Mouse (Mus musculus): ENCODE measurements around the gene Ppp6c. TPM values are rescaled to one million over a fixed set of nuclear protein-coding genes. Genes with fewer than 3 reads are reported as not detected.

Ppp6c gene
- polyA plus RNA-seq, 1 experiment from 2014 or later, result 70.7 TPM

DNA sequence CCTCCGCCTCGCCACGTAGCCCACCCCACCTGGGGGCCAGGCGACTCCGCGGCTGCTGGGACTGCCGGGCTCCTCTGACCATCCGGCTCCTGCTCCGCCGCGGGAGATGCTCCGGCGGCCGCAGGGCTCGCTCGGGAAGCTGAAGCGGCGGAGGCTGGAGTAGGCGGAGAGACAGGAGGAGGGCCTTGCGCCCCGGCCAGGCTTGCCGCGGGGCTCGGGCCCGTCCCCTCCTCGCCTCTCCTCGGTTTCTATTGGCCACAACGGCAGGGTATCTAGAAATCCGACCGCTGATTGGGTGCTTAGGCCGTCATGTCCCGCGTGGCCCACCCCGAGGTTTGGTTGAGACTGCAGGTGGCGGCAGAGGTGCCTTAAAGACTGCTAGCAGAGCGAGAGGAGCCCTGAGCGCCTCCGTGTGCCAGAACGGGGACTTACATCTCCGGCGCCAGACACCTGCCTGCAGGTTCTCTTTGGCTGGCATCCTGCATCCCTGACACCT lies 35.6 kb downstream of the Ppp6c start, which contains the start of gene Scai:
Scai (minus strand) TSS at position 174 of the 496 bp plus-strand sequence.
- H3K27ac ChIP-seq (ENCODE audit: low read length), result peak within 1 kb of the TSS; percentile 87
- H3K9ac ChIP-seq (replicated peaks; ENCODE audit: low read depth), result peak within 1 kb of the TSS; percentile 64
- H3K4me3 ChIP-seq (ENCODE audit: low read depth, low read length), result peak within 1 kb of the TSS; percentile 91
- TF ChIP-seq CTCF (IDR thresholded peaks at IDR 0.05), result peak; percentile 97
- TF ChIP-seq EP300 (IDR thresholded peaks at IDR 0.05), result no peak
- H3K27me3 ChIP-seq (replicated peaks; ENCODE audit: insufficient read depth, low read length), result no peaks in the 10 kb centered on the region
- DNase-seq (ENCODE audit: low spot score) (peak; percentile 99), ATAC-seq (peak; percentile 100)
- no peaks in the 10 kb centered on the region for H3K9me3 ChIP-seq (ENCODE audit: low read length)
- no peaks in the 10 kb centered on the region for H3K36me3 ChIP-seq (ENCODE audit: insufficient read depth, low read length)
- 2% methylated on average over 31 of the region's 41 CpGs for WGBS
- peak within 1 kb of the TSS; percentile 95 for H3K4me2 ChIP-seq (replicated peaks; ENCODE audit: low read depth, low read length)
- H3K4me1 ChIP-seq (ENCODE audit: insufficient read depth, low read depth, low read length), result peaks cover 4% of the 10 kb centered on the region; the same call in 1 of the 2 replicates

DNA sequence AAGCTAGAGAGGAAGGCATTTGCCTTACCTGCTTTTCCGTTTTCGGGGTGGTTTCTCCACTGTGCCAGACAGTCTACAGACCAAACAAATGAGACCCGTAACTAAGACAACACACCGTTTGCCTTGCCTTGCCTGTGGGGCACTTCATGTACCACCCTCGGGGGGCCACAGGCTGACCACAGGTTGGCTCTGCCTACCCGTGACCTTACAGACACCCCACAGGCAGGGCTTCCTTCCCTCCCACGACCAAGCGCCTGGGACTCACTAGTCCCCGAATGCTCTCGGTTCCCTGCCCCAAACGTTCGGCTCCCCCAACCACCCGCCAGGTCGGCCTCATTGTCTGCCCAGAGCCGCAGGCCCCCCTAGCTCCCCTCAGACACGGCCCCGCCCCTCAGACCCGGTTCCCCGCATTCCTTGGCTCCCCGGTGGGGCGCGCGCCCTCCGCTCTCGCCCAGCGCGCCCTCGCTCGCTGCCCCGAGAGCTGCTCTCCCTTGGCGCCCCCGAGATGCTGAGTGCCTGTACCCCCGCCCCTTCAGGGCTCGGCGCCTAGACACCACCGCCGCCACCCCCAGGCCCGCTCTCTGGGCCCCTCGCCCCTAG lies 36.2 kb downstream of the Ppp6c start:
- TF ChIP-seq EP300 (IDR thresholded peaks at IDR 0.05) (no peak), CTCF (IDR thresholded peaks at IDR 0.05) (no peak)
- H3K4me2 ChIP-seq (replicated peaks; ENCODE audit: low read depth, low read length), result peak overlapping the region; percentile 95
- DNase-seq (ENCODE audit: low spot score), result no peak
- peak overlapping the region; percentile 91 for H3K4me3 ChIP-seq (ENCODE audit: low read depth, low read length)
- no peaks in the 10 kb centered on the region for H3K36me3 ChIP-seq (ENCODE audit: insufficient read depth, low read length)
- H3K27me3 ChIP-seq (replicated peaks; ENCODE audit: insufficient read depth, low read length), result no peaks in the 10 kb centered on the region
- WGBS, result 5% methylated on average over 35 of the region's 39 CpGs
- H3K27ac ChIP-seq (ENCODE audit: low read length), result peak overlapping the region; percentile 87
- peak; percentile 56 for ATAC-seq
- H3K9me3 ChIP-seq (ENCODE audit: low read length), result no peaks in the 10 kb centered on the region
- H3K4me1 ChIP-seq (ENCODE audit: insufficient read depth, low read depth, low read length), result peaks cover 4% of the 10 kb centered on the region; the same call in 1 of the 2 replicates
- peak overlapping the region; percentile 64 for H3K9ac ChIP-seq (replicated peaks; ENCODE audit: low read depth)

DNA sequence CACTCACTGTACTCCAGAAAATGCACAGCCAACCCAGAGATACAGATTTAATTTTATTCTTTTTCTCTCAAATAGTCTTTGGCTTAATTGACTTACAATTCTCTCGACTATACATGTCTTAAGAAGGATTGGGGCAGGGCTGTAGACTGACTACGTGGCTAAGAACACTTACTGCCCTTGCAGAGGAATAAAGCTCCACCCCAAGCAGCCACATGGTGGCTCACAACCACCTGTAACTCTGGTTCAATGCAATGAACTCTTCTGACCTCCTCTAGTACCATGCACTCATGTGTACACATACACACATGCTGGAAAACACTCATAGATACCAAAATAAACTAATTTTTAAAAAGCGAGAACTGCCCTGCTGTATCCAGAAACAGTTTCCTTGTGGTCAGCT lies 40.3 kb downstream of the Ppp6c start:
- no peaks in the 10 kb centered on the region for H3K36me3 ChIP-seq (ENCODE audit: insufficient read depth, low read length)
- peaks cover 4% of the 10 kb centered on the region; the same call in 1 of the 2 replicates for H3K4me1 ChIP-seq (ENCODE audit: insufficient read depth, low read depth, low read length)
- ATAC-seq (no peak), DNase-seq (ENCODE audit: low spot score) (no peak)
- 68% methylated on average over 3 of the region's 3 CpGs for WGBS
- no peaks in the 10 kb centered on the region for H3K27me3 ChIP-seq (replicated peaks; ENCODE audit: insufficient read depth, low read length)
- H3K4me3 ChIP-seq (ENCODE audit: low read depth, low read length), result no peak overlapping the region
- no peak overlapping the region for H3K9ac ChIP-seq (replicated peaks; ENCODE audit: low read depth)
- H3K9me3 ChIP-seq (ENCODE audit: low read length), result no peaks in the 10 kb centered on the region
- H3K4me2 ChIP-seq (replicated peaks; ENCODE audit: low read depth, low read length), result no peak overlapping the region
- TF ChIP-seq EP300 (IDR thresholded peaks at IDR 0.05) (no peak), CTCF (IDR thresholded peaks at IDR 0.05) (no peak)
- H3K27ac ChIP-seq (ENCODE audit: low read length), result no peak overlapping the region

DNA sequence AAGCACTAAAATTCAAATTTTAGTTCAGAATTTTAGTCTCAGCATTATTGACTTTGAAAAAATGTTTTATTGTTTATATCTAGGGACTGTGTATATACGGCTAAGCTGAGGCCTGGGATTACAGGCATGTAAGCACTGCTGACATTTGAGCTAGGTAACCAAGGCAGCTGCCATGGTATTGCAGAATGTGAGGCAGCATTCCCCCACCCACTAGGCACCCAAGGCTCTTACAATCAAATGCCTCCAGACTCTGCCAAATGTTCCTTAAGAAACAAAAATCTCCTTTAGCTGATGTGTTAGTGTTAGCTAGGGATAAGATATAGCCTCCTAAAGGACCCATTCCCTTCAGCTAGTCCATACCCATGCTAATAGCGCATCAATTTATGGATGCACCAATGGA lies 42.7 kb downstream of the Ppp6c start:
- ATAC-seq (no peak), DNase-seq (ENCODE audit: low spot score) (no peak)
- TF ChIP-seq EP300 (IDR thresholded peaks at IDR 0.05) (no peak), CTCF (IDR thresholded peaks at IDR 0.05) (no peak)
- WGBS, result 84% methylated on average over 2 of the region's 2 CpGs
- Histone ChIP-seq H3K27me3 (replicated peaks; ENCODE audit: insufficient read depth, low read length) (no peaks in the 10 kb centered on the region), H3K36me3 (ENCODE audit: insufficient read depth, low read length) (no peaks in the 10 kb centered on the region), H3K4me3 (ENCODE audit: low read depth, low read length) (no peak overlapping the region), H3K27ac (ENCODE audit: low read length) (no peak overlapping the region), H3K4me2 (replicated peaks; ENCODE audit: low read depth, low read length) (no peak overlapping the region), H3K4me1 (ENCODE audit: insufficient read depth, low read depth, low read length) (no peaks in the 10 kb centered on the region), H3K9me3 (ENCODE audit: low read length) (no peaks in the 10 kb centered on the region), H3K9ac (replicated peaks; ENCODE audit: low read depth) (no peak overlapping the region)

DNA sequence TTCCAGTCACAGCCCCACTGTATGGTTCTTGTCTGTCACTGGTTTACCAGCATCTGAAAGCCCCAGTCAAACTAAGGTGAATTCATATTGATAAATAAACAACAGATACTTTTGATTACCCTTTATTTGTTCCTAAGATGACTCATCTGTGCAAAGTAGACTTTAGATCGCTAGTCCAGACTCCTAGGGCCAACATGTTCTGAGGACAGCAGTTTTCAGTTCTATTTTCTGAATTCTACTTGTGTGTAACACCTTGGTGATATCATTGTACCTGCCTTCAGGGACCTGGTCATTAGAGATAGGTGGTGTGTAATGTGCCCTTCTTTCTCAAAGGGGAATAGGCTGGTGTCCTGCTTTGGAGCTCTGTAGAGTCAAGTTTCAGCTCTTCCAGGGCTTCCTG lies 65.3 kb downstream of the Ppp6c start:
- H3K9me3 ChIP-seq (ENCODE audit: low read length), result no peaks in the 10 kb centered on the region
- no peaks in the 10 kb centered on the region for H3K27me3 ChIP-seq (replicated peaks; ENCODE audit: insufficient read depth, low read length)
- no peaks in the 10 kb centered on the region for H3K36me3 ChIP-seq (ENCODE audit: insufficient read depth, low read length)
- H3K27ac ChIP-seq (ENCODE audit: low read length), result no peak overlapping the region
- no peaks in the 10 kb centered on the region for H3K4me1 ChIP-seq (ENCODE audit: insufficient read depth, low read depth, low read length)
- 74% methylated on average over 1 of the region's 1 CpGs for WGBS
- H3K4me3 ChIP-seq (ENCODE audit: low read depth, low read length), result no peak overlapping the region
- DNase-seq (ENCODE audit: low spot score) (no peak), ATAC-seq (no peak)
- H3K9ac ChIP-seq (replicated peaks; ENCODE audit: low read depth), result no peak overlapping the region
- TF ChIP-seq EP300 (IDR thresholded peaks at IDR 0.05), result no peak
- TF ChIP-seq CTCF (IDR thresholded peaks at IDR 0.05), result no peak
- no peak overlapping the region for H3K4me2 ChIP-seq (replicated peaks; ENCODE audit: low read depth, low read length)

DNA sequence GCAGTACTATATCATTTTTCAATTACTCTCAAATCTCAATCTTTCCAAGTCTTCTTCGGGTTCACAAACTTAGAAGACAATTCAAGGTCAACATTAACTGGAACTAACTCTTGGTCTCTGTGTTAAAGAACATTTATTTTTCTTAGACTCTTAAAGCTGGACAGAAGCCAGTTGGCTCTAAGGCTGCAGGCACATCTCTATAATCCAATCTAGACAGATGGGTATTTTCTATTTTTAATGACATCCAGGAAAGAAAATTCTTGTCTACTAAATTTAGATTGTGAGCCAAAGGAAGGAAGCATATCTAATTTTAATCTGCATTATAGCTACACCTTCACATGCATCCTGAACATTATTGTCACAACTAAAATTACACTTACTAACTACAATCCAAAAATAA lies 68.3 kb downstream of the Ppp6c start:
- no peak for ATAC-seq
- DNase-seq (ENCODE audit: low spot score), result no peak
- no peak overlapping the region for H3K4me2 ChIP-seq (replicated peaks; ENCODE audit: low read depth, low read length)
- TF ChIP-seq EP300 (IDR thresholded peaks at IDR 0.05), result no peak
- no peak for TF ChIP-seq CTCF (IDR thresholded peaks at IDR 0.05)
- H3K4me3 ChIP-seq (ENCODE audit: low read depth, low read length), result no peak overlapping the region
- no peaks in the 10 kb centered on the region for H3K9me3 ChIP-seq (ENCODE audit: low read length)
- 34% methylated on average over 1 of the region's 1 CpGs for WGBS
- H3K36me3 ChIP-seq (ENCODE audit: insufficient read depth, low read length), result no peaks in the 10 kb centered on the region
- no peaks in the 10 kb centered on the region for H3K27me3 ChIP-seq (replicated peaks; ENCODE audit: insufficient read depth, low read length)
- H3K4me1 ChIP-seq (ENCODE audit: insufficient read depth, low read depth, low read length), result no peaks in the 10 kb centered on the region
- no peak overlapping the region for H3K27ac ChIP-seq (ENCODE audit: low read length)
- no peak overlapping the region for H3K9ac ChIP-seq (replicated peaks; ENCODE audit: low read depth)
